Mouse (Mus musculus): Measurements from ENCODE around the gene Cep135. TPM values are rescaled to one million over a fixed set of nuclear protein-coding genes. Genes with fewer than 3 reads are reported as not detected.

Gene Cep135
- total RNA-seq, 1 experiment from 2014 or later, result 27.4 TPM

GRCm38 (mm10) chr5:76668118-76668517 lies 79.6 kb downstream of the Cep135 start:
- peak; percentile 23 to 45; a peak in 1 of 4 replicates for ATAC-seq (replicated peaks in 1 of 2; ENCODE audit: insufficient read depth in 1 of 2, low FRiP score in 2 of 2, low TSS enrichment in 1 of 2, low read depth in 1 of 2, poor library complexity in 2 of 2, severe bottlenecking in 2 of 2)

DNA sequence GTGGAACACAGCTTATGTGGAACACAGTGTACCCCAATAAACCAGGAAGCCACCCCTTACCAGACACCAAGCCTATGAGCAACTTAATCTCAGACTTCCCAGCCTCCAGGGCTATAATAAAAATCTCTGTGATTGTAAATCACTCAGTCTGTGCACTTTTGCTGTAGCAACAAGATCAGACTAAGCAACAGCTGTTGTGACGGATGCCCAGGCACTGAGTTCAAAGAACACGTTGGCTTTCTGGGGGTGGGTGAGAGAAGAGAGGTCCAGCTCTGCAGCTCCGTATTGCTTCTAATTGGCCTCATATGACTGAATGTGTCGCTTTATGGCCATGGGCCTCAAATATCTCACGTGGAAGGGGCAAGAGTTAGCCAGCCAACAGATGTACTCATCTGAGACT lies 80.0 kb downstream of the Cep135 start:
- no peak for ATAC-seq (replicated peaks in 1 of 2; ENCODE audit: insufficient read depth in 1 of 2, low FRiP score in 2 of 2, low TSS enrichment in 1 of 2, low read depth in 1 of 2, poor library complexity in 2 of 2, severe bottlenecking in 2 of 2)

DNA sequence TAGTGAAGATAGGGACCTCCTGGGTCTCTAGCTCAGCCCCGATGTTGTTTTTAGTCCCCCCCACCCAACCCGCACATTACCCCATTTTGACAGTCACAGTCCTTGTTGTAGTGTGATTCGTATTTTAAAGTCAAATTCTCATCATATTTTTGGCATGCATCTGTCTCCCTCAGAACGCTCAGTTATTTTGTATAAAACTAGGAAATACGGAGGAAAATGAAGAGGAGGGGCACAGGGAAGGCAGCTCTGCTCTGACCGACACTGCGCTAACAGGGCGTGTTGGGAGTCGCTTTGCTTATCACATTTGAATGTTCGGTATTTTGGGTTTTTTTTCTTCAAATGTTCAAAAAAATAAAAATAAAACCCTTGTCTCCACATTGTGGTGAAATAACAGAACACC lies 81.7 kb downstream of the Cep135 start:
- no peak for ATAC-seq (replicated peaks in 1 of 2; ENCODE audit: insufficient read depth in 1 of 2, low FRiP score in 2 of 2, low TSS enrichment in 1 of 2, low read depth in 1 of 2, poor library complexity in 2 of 2, severe bottlenecking in 2 of 2)

DNA sequence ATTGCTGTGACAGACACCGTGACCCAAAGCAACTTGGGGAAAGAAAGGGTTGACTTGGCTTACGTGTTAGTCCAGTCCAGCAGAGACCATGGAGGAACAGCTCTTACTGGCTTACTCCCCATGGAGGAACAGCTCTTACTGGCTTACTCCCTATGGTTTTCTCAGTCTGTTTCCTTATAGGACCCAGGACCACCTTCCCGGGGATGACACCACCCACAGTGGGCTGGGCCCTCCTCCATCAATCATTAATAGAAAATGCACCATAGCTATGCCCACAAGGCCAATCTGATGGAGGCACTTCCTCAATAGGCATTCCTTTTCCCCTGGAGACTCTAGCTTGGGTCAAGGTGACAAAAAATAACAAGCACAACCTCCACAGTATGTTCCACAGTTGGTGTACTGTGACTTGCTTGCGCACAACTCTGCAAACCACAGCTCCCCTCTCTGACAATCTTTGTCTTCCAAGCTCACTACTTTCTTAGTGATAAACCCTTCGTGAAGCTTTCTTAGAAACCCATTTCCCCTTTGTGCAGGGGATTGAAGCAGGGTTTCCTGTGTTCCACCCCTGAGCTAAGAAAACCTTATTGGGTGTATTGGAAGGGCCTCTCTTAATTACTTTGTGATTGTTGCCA lies 85.6 kb downstream of the Cep135 start:
- no peak for ATAC-seq (replicated peaks in 1 of 2; ENCODE audit: insufficient read depth in 1 of 2, low FRiP score in 2 of 2, low TSS enrichment in 1 of 2, low read depth in 1 of 2, poor library complexity in 2 of 2, severe bottlenecking in 2 of 2)

GRCm38 (mm10) chr5:76675369-76675768 lies 86.9 kb downstream of the Cep135 start:
- ATAC-seq (replicated peaks in 1 of 2; ENCODE audit: insufficient read depth in 1 of 2, low FRiP score in 2 of 2, low TSS enrichment in 1 of 2, low read depth in 1 of 2, poor library complexity in 2 of 2, severe bottlenecking in 2 of 2), result peak; percentile 78

- no peak for ATAC-seq (replicated peaks in 1 of 2; ENCODE audit: insufficient read depth in 1 of 2, low FRiP score in 2 of 2, low TSS enrichment in 1 of 2, low read depth in 1 of 2, poor library complexity in 2 of 2, severe bottlenecking in 2 of 2)
Observed at GRCm38 (mm10) chr5:76680959-76681358, 92.5 kb downstream of the Cep135 start.

- ATAC-seq (replicated peaks in 1 of 2; ENCODE audit: insufficient read depth in 1 of 2, low FRiP score in 2 of 2, low TSS enrichment in 1 of 2, low read depth in 1 of 2, poor library complexity in 2 of 2, severe bottlenecking in 2 of 2), result no peak
Observed at GRCm38 (mm10) chr5:76681895-76682656, 93.6 kb downstream of the Cep135 start.

DNA sequence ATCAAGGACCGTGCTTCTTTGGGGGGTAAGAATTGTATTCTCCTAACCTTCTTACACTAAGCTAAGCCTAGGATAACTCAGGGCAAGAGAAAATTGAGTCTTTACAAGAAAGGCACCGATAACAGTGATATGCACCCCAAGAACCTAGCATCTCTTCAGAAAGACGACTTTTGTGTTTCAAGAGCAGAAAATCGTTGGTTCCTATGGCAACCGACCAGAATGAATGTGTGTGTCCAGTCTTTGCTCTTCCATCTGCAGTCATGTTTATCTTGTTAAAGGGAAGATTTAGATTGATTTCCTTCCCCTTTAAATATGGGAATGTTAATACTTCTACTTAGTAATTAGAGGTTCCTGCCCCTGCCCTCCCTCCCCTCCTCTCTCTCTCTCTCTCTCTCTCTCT lies 95.0 kb downstream of the Cep135 start:
- ATAC-seq (replicated peaks in 1 of 2; ENCODE audit: insufficient read depth in 1 of 2, low FRiP score in 2 of 2, low TSS enrichment in 1 of 2, low read depth in 1 of 2, poor library complexity in 2 of 2, severe bottlenecking in 2 of 2), result no peak

GRCm38 (mm10) chr5:76684658-76685605 lies 96.4 kb downstream of the Cep135 start:
- ATAC-seq (replicated peaks in 1 of 2; ENCODE audit: insufficient read depth in 1 of 2, low FRiP score in 2 of 2, low TSS enrichment in 1 of 2, low read depth in 1 of 2, poor library complexity in 2 of 2, severe bottlenecking in 2 of 2), result peak in 1 of 2 experiments; percentile 34; a peak in 2 of 4 replicates

DNA sequence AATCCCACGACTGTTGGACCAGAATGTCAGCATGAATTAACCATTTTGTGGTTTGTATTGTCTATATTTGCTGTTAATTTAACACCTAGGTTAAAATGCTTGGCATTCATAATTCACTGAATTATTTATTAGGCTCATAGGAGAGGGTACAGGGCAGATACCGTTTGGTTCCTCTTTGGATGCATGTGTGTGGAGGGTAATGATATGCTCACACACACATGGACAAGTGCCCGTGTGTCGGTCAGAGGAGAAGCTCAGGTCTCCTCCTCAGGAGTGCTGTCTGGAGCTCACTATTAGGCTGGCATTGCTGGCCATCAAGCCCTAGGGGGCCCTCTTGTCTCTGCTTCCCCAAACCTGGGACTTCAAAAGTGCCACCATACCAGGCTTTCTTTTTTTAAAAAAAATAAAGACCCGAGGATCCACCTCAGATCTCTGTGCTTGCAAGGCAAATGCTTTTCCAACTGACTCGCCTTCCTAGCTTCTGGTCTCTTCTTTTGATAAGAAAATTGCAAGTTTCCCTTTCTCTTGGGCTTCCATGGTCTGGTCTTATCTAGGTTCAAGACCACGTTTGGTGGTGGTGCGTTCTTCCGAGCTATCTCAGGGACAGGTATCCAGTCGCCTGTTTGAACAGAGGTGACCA lies 99.6 kb downstream of the Cep135 start:
- ATAC-seq (replicated peaks in 1 of 2; ENCODE audit: insufficient read depth in 1 of 2, low FRiP score in 2 of 2, low TSS enrichment in 1 of 2, low read depth in 1 of 2, poor library complexity in 2 of 2, severe bottlenecking in 2 of 2), result no peak

DNA sequence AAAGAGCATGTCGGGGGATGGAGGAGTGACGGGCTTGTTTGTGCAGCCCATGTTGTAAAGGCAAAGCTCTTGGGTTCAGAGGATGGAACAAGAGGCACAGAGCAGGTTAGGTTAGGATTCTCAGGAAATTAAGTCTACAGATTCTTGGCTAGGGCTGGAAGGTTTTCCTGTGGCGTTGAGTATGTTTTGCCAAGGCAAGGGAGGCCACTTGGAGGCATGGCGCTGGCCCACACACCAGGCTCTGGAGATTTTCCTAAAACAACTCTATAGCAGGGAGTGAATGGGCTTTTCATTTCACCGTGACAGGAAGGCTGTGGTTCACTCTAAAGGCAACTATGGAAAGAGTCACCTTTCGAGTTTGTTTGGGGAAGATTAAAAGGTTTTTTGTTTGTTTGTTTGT lies 100.1 kb downstream of the Cep135 start:
- no peak for ATAC-seq (replicated peaks in 1 of 2; ENCODE audit: insufficient read depth in 1 of 2, low FRiP score in 2 of 2, low TSS enrichment in 1 of 2, low read depth in 1 of 2, poor library complexity in 2 of 2, severe bottlenecking in 2 of 2)

GRCm38 (mm10) chr5:76690177-76690593 lies 101.7 kb downstream of the Cep135 start:
- ATAC-seq (replicated peaks in 1 of 2; ENCODE audit: insufficient read depth in 1 of 2, low FRiP score in 2 of 2, low TSS enrichment in 1 of 2, low read depth in 1 of 2, poor library complexity in 2 of 2, severe bottlenecking in 2 of 2), result peak; percentile 82 to 90

- ATAC-seq (replicated peaks in 1 of 2; ENCODE audit: insufficient read depth in 1 of 2, low FRiP score in 2 of 2, low TSS enrichment in 1 of 2, low read depth in 1 of 2, poor library complexity in 2 of 2, severe bottlenecking in 2 of 2), result no peak
Observed at GRCm38 (mm10) chr5:76691251-76691650, 102.8 kb downstream of the Cep135 start.

GRCm38 (mm10) chr5:76691706-76692424 lies 103.4 kb downstream of the Cep135 start:
- no peak for ATAC-seq (replicated peaks in 1 of 2; ENCODE audit: insufficient read depth in 1 of 2, low FRiP score in 2 of 2, low TSS enrichment in 1 of 2, low read depth in 1 of 2, poor library complexity in 2 of 2, severe bottlenecking in 2 of 2)

Measured in hematopoietic stem cell, adult 5-6 weeks (primary cell).